Mouse (Mus musculus): Measurements from ENCODE around the gene Prkd2. TPM values are rescaled to one million over a fixed set of nuclear protein-coding genes. Genes with fewer than 3 reads are reported as not detected.

The Prkd2 gene
- polyA plus RNA-seq, 1 experiment from 2014 or later = 26.1 TPM

- Histone ChIP-seq H3K9ac (replicated peaks; ENCODE audit: low read depth) (no peak overlapping the region; the same call in 1 of the 2 replicates), H3K4me2 (replicated peaks; ENCODE audit: low read depth, low read length) (peak overlapping the region; percentile 36), H3K27ac (ENCODE audit: low read length) (peak overlapping the region; percentile 84), H3K4me1 (ENCODE audit: insufficient read depth, low read depth, low read length) (no peaks in the 10 kb centered on the region), H3K27me3 (replicated peaks; ENCODE audit: insufficient read depth, low read length) (0 out of 2 replicates have a peak, but pooled peaks cover 6% of the 10 kb centered on the region), H3K9me3 (ENCODE audit: low read length) (no peaks in the 10 kb centered on the region), H3K4me3 (ENCODE audit: low read depth, low read length) (peak overlapping the region; percentile 16; the same call in 1 of the 2 replicates), H3K36me3 (ENCODE audit: insufficient read depth, low read length) (0 out of 2 replicates have a peak, but pooled peaks cover 3% of the 10 kb centered on the region)
- TF ChIP-seq CTCF (IDR thresholded peaks at IDR 0.05) (peak; percentile 97), EP300 (IDR thresholded peaks at IDR 0.05) (no peak)
- peak; percentile 90 for DNase-seq (ENCODE audit: low spot score)
- peak; percentile 15 for ATAC-seq
- WGBS = 3% methylated on average over 17 of the region's 17 CpGs
Measured at GRCm38 (mm10) chr7:16874190-16874589, 31.5 kb downstream of the Prkd2 start.

- Histone ChIP-seq H3K9ac (replicated peaks; ENCODE audit: low read depth) (no peak overlapping the region; the same call in 1 of the 2 replicates), H3K4me1 (ENCODE audit: insufficient read depth, low read depth, low read length) (no peaks in the 10 kb centered on the region), H3K27me3 (replicated peaks; ENCODE audit: insufficient read depth, low read length) (0 out of 2 replicates have a peak, but pooled peaks cover 6% of the 10 kb centered on the region), H3K27ac (ENCODE audit: low read length) (peak overlapping the region; percentile 84), H3K36me3 (ENCODE audit: insufficient read depth, low read length) (no peaks in the 10 kb centered on the region), H3K4me3 (ENCODE audit: low read depth, low read length) (peak overlapping the region; percentile 61), H3K4me2 (replicated peaks; ENCODE audit: low read depth, low read length) (peak overlapping the region; percentile 90), H3K9me3 (ENCODE audit: low read length) (no peaks in the 10 kb centered on the region)
- peak; percentile 100 for DNase-seq (ENCODE audit: low spot score)
- no peak for TF ChIP-seq EP300 (IDR thresholded peaks at IDR 0.05)
- TF ChIP-seq CTCF (IDR thresholded peaks at IDR 0.05) = peak; percentile 48
- 2% methylated on average over 33 of the region's 33 CpGs for WGBS
- ATAC-seq = peak; percentile 97
Measured at GRCm38 (mm10) chr7:16874756-16875309, 32.1 kb downstream of the Prkd2 start.

- WGBS = 0% methylated on average over 1 of the region's 1 CpGs
Measured at GRCm38 (mm10) chr7:16875310-16875325, 32.4 kb downstream of the Prkd2 start, which contains the start of gene Dact3. Gene Dact3, plus strand, starts transcription at chr7:16875317.

DNA sequence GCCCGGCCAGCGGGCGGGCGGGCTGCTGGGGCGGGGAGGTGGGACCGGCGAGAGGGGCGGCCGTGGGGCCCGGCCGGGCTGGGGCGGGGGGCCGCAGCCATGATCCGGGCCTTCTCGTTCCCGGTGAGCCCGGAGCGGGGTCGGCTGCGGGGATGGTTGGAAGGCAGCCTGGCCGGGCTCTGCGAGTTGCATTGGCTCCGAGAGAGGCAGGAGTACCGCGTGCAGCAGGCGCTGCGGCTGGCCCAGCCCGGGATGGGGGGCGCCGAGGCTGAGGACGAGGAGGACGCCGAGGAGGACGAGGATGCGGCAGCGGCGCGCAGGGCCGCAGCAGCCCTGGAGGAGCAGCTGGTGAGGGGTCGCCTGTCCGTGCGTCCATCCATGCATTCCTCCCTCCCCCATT is 32.6 kb downstream of the Prkd2 start:
- peak; percentile 18; the same call in 1 of the 2 replicates for ATAC-seq
- Histone ChIP-seq H3K4me1 (ENCODE audit: insufficient read depth, low read depth, low read length) (no peaks in the 10 kb centered on the region), H3K4me3 (ENCODE audit: low read depth, low read length) (peak overlapping the region; percentile 61), H3K36me3 (ENCODE audit: insufficient read depth, low read length) (no peaks in the 10 kb centered on the region), H3K27ac (ENCODE audit: low read length) (peak overlapping the region; percentile 66; the same call in 1 of the 2 replicates), H3K9me3 (ENCODE audit: low read length) (no peaks in the 10 kb centered on the region), H3K27me3 (replicated peaks; ENCODE audit: insufficient read depth, low read length) (0 out of 2 replicates have a peak, but pooled peaks cover 6% of the 10 kb centered on the region), H3K9ac (replicated peaks; ENCODE audit: low read depth) (peak overlapping the region; percentile 34; the same call in 1 of the 2 replicates), H3K4me2 (replicated peaks; ENCODE audit: low read depth, low read length) (peak overlapping the region; percentile 90)
- no peak for DNase-seq (ENCODE audit: low spot score)
- 4% methylated on average over 32 of the region's 42 CpGs for WGBS
- no peak for TF ChIP-seq EP300 (IDR thresholded peaks at IDR 0.05)
- TF ChIP-seq CTCF (IDR thresholded peaks at IDR 0.05) = no peak

More at GRCm38 (mm10) chr7:16875310-16875325, 32.4 kb downstream of the Prkd2 start, which contains the start of gene Dact3:
- Histone ChIP-seq H3K4me2 (replicated peaks; ENCODE audit: low read depth, low read length) (peak within 1 kb of the TSS; percentile 90), H3K36me3 (ENCODE audit: insufficient read depth, low read length) (no peaks in the 10 kb centered on the region), H3K9me3 (ENCODE audit: low read length) (no peaks in the 10 kb centered on the region), H3K9ac (replicated peaks; ENCODE audit: low read depth) (peak within 1 kb of the TSS; percentile 34; the same call in 1 of the 2 replicates), H3K27me3 (replicated peaks; ENCODE audit: insufficient read depth, low read length) (0 out of 2 replicates have a peak, but pooled peaks cover 6% of the 10 kb centered on the region), H3K4me3 (ENCODE audit: low read depth, low read length) (peak within 1 kb of the TSS; percentile 61), H3K27ac (ENCODE audit: low read length) (peak within 1 kb of the TSS; percentile 84), H3K4me1 (ENCODE audit: insufficient read depth, low read depth, low read length) (no peaks in the 10 kb centered on the region)
- ATAC-seq (no peak), DNase-seq (ENCODE audit: low spot score) (no peak)
- TF ChIP-seq CTCF (IDR thresholded peaks at IDR 0.05) (no peak), EP300 (IDR thresholded peaks at IDR 0.05) (no peak)

GRCm38 (mm10) chr7:16876006-16876405 is 33.3 kb downstream of the Prkd2 start:
- H3K27me3 ChIP-seq (replicated peaks; ENCODE audit: insufficient read depth, low read length) = 0 out of 2 replicates have a peak, but pooled peaks cover 6% of the 10 kb centered on the region
- peak overlapping the region; percentile 90 for H3K4me2 ChIP-seq (replicated peaks; ENCODE audit: low read depth, low read length)
- H3K27ac ChIP-seq (ENCODE audit: low read length) = 0 out of 2 replicates have a peak overlapping the region, but pooled peaks have one; percentile 66
- no peaks in the 10 kb centered on the region for H3K36me3 ChIP-seq (ENCODE audit: insufficient read depth, low read length)
- peak overlapping the region; percentile 34; the same call in 1 of the 2 replicates for H3K9ac ChIP-seq (replicated peaks; ENCODE audit: low read depth)
- DNase-seq (ENCODE audit: low spot score) = no peak
- 15% methylated on average over 11 of the region's 11 CpGs for WGBS
- TF ChIP-seq EP300 (IDR thresholded peaks at IDR 0.05) (no peak), CTCF (IDR thresholded peaks at IDR 0.05) (no peak)
- no peaks in the 10 kb centered on the region for H3K4me1 ChIP-seq (ENCODE audit: insufficient read depth, low read depth, low read length)
- ATAC-seq = no peak
- H3K9me3 ChIP-seq (ENCODE audit: low read length) = no peaks in the 10 kb centered on the region
- H3K4me3 ChIP-seq (ENCODE audit: low read depth, low read length) = peak overlapping the region; percentile 61

- no peak for DNase-seq (ENCODE audit: low spot score)
- Histone ChIP-seq H3K4me1 (ENCODE audit: insufficient read depth, low read depth, low read length) (no peaks in the 10 kb centered on the region), H3K27ac (ENCODE audit: low read length) (peak overlapping the region; percentile 29; the same call in 1 of the 2 replicates), H3K36me3 (ENCODE audit: insufficient read depth, low read length) (no peaks in the 10 kb centered on the region), H3K4me3 (ENCODE audit: low read depth, low read length) (peak overlapping the region; percentile 61), H3K4me2 (replicated peaks; ENCODE audit: low read depth, low read length) (peak overlapping the region; percentile 90; the same call in 1 of the 2 replicates), H3K27me3 (replicated peaks; ENCODE audit: insufficient read depth, low read length) (0 out of 2 replicates have a peak, but pooled peaks cover 6% of the 10 kb centered on the region), H3K9me3 (ENCODE audit: low read length) (no peaks in the 10 kb centered on the region), H3K9ac (replicated peaks; ENCODE audit: low read depth) (no peak overlapping the region)
- TF ChIP-seq EP300 (IDR thresholded peaks at IDR 0.05) = no peak
- TF ChIP-seq CTCF (IDR thresholded peaks at IDR 0.05) = no peak
- WGBS = 16% methylated on average over 12 of the region's 13 CpGs
- no peak for ATAC-seq
Measured at GRCm38 (mm10) chr7:16876608-16877007, 33.9 kb downstream of the Prkd2 start.

Data from lung, postnatal 0 days (tissue).